Mouse (Mus musculus) heart, postnatal 10 days (tissue): ENCODE measurements around the gene Hectd4. TPM values are rescaled to one million over a fixed set of nuclear protein-coding genes. Genes with fewer than 3 reads are reported as not detected.
A peak's percentile ranks its signal among the peaks of the same experiment; 100 is the strongest.

Experiments
- DNase-seq, 2 experiments: peaks; one replicate each; pipeline ENCODE4 v3.0.0; 2021
- intact Hi-C: fragments of 180-260 bp; cut with DNase I; formaldehyde crosslinking; loops from one replicate; pipeline ENCODE4 v1.15.1; 2025
- total RNA-seq, 2 experiments: library from RNA; stranded (reverse); gene quantifications; 2 replicates each; pipeline ENCODE4 v1.2.3; 2021

Hectd4 gene
- total RNA-seq, 2 experiments from 2014 or later: 24.0 to 24.4 TPM

GRCm38 (mm10) chr5:121336776-121337175 lies 116.8 kb downstream of the Hectd4 start:
- intact Hi-C loops: no loop called here
- DNase-seq: no peak

- DNase-seq: peak; percentile 52 to 55
- intact Hi-C loops: no loop called here
Measured at GRCm38 (mm10) chr5:121339507-121340230, 119.7 kb downstream of the Hectd4 start.

GRCm38 (mm10) chr5:121340965-121341473 lies 121.0 kb downstream of the Hectd4 start:
- no peak for DNase-seq
- intact Hi-C loops: no loop called here

- intact Hi-C loops: no loop called here
- DNase-seq: no peak
Measured at GRCm38 (mm10) chr5:121342490-121342889, 122.5 kb downstream of the Hectd4 start.

- no peak for DNase-seq
- intact Hi-C loops: no loop called here
Measured at GRCm38 (mm10) chr5:121343997-121344396, 124.0 kb downstream of the Hectd4 start.

- intact Hi-C loops: no loop called here
- DNase-seq: no peak
Measured at GRCm38 (mm10) chr5:121359229-121359628, 139.2 kb downstream of the Hectd4 start.

- no peak for DNase-seq
- intact Hi-C loops: no loop called here
Measured at GRCm38 (mm10) chr5:121361696-121362095, 141.7 kb downstream of the Hectd4 start.

GRCm38 (mm10) chr5:121363441-121363840 lies 143.4 kb downstream of the Hectd4 start:
- intact Hi-C loops: no loop called here
- DNase-seq: no peak

GRCm38 (mm10) chr5:121366449-121367225 lies 146.6 kb downstream of the Hectd4 start:
- intact Hi-C loops: no loop called here
- DNase-seq: no peak

GRCm38 (mm10) chr5:121367255-121367654 lies 147.2 kb downstream of the Hectd4 start:
- DNase-seq: no peak

GRCm38 (mm10) chr5:121371712-121372111 lies 151.7 kb downstream of the Hectd4 start:
- intact Hi-C loops: no loop called here
- DNase-seq: no peak

More at GRCm38 (mm10) chr5:121367255-121367654, 147.2 kb downstream of the Hectd4 start:
- intact Hi-C loops: no loop called here

GRCm38 (mm10) chr5:121374790-121375189 lies 154.8 kb downstream of the Hectd4 start:
- intact Hi-C loops: loop anchor here (5.0 kb wide), 1 partner anchor 157 kb away; no protein-coding TSS in a partner anchor
- no peak for DNase-seq

GRCm38 (mm10) chr5:121376972-121377371 lies 157.0 kb downstream of the Hectd4 start:
- DNase-seq: peak; percentile 43 to 70
- intact Hi-C loops: loop anchor here (5.0 kb wide), 1 partner anchor 160 kb away; no protein-coding TSS in a partner anchor

- DNase-seq: no peak
- intact Hi-C loops: loop anchor here (5.0 kb wide), 1 partner anchor 161 kb away; no protein-coding TSS in a partner anchor
Measured at GRCm38 (mm10) chr5:121378678-121379256, 158.7 kb downstream of the Hectd4 start.

- no peak for DNase-seq
- intact Hi-C loops: no loop called here
Measured at GRCm38 (mm10) chr5:121380692-121381091, 160.7 kb downstream of the Hectd4 start.

- peak in 1 of 2 experiments; percentile 41 for DNase-seq
- intact Hi-C loops: no loop called here
Measured at GRCm38 (mm10) chr5:121383857-121384756, 164.1 kb downstream of the Hectd4 start.

- DNase-seq: peak; percentile 78 to 81
- intact Hi-C loops: no loop called here
Measured at GRCm38 (mm10) chr5:121384757-121385460, 164.9 kb downstream of the Hectd4 start.

GRCm38 (mm10) chr5:121385461-121386119 lies 165.6 kb downstream of the Hectd4 start, which contains the start of gene Trafd1:
Gene Trafd1 (minus strand): TSS chr5:121385632.
- intact Hi-C loops: no loop called here

More at GRCm38 (mm10) chr5:121385461-121386119, 165.6 kb downstream of the Hectd4 start, which contains the start of gene Trafd1:
- DNase-seq: peak; percentile 96 to 97
